ENCODE assay signal across 8 mouse cellular contexts in genomic region chr8:103825289-103825688, GRCm38 (mm10).
A peak's percentile ranks its signal among the peaks of the same experiment; 100 is the strongest.
DNase-seq lines count a peak whose midpoint lies in the region; ATAC-seq lines count a peak whose summit lies in the region.
"Had no signal": no experiment of that assay in that cellular context is flagged by ENCODE, and none has a peak within 500 bp of the region (broad histone marks: within the 10 kb centered on the region; RNA-seq: fewer than 3 reads in every experiment).

No protein-coding gene starts in this region.

- no peak overlapping the region for H3K4me3 ChIP-seq in heart, embryonic 13.5 days
- H3K4me3 ChIP-seq in limb, embryonic 13.5 days: no peak overlapping the region
- H3K4me3 ChIP-seq in midbrain, embryonic 11.5 days (ENCODE audit: low read depth, low read length): no peak overlapping the region
- H3K4me3 ChIP-seq: erythroblast, embryonic 14.5 days had no signal

- no peak for ATAC-seq in heart, embryonic 13.5 days (ENCODE audit: extremely low read depth, insufficient number of reproducible peaks, low FRiP score, low TSS enrichment)
- ATAC-seq in limb, embryonic 13.5 days (ENCODE audit: low FRiP score, low read depth): peak; percentile 84
- ATAC-seq in midbrain, embryonic 11.5 days (ENCODE audit: low FRiP score): no peak

- 0 out of 2 replicates have a peak overlapping the region, but pooled peaks have one; percentile 9 for H3K27ac ChIP-seq in heart, embryonic 13.5 days (replicated peaks)
- peak overlapping the region; percentile 52; the same call in 1 of the 2 replicates for H3K27ac ChIP-seq in limb, embryonic 13.5 days
- H3K27ac ChIP-seq in midbrain, embryonic 11.5 days (ENCODE audit: low read depth, low read length): no peak overlapping the region

- no peak overlapping the region for H3K9ac ChIP-seq in heart, embryonic 13.5 days
- H3K9ac ChIP-seq in limb, embryonic 13.5 days: no peak overlapping the region
- H3K9ac ChIP-seq in midbrain, embryonic 11.5 days (ENCODE audit: low read length): no peak overlapping the region

- H3K36me3 ChIP-seq in heart, embryonic 13.5 days: no peaks in the 10 kb centered on the region
- H3K36me3 ChIP-seq in limb, embryonic 13.5 days: no peaks in the 10 kb centered on the region
- no peaks in the 10 kb centered on the region for H3K36me3 ChIP-seq in midbrain, embryonic 11.5 days (ENCODE audit: control insufficient read depth, insufficient read depth, low read length)

- no peaks in the 10 kb centered on the region for H3K27me3 ChIP-seq in heart, embryonic 13.5 days (replicated peaks)
- no peaks in the 10 kb centered on the region for H3K27me3 ChIP-seq in limb, embryonic 13.5 days
- H3K27me3 ChIP-seq in midbrain, embryonic 11.5 days (ENCODE audit: control insufficient read depth, insufficient read depth, low read length): no peaks in the 10 kb centered on the region

- H3K9me3 ChIP-seq in heart, embryonic 13.5 days: no peaks in the 10 kb centered on the region
- no peaks in the 10 kb centered on the region for H3K9me3 ChIP-seq in limb, embryonic 13.5 days
- no peaks in the 10 kb centered on the region for H3K9me3 ChIP-seq in midbrain, embryonic 11.5 days (ENCODE audit: control insufficient read depth, low read length)

- WGBS in heart, embryonic 13.5 days: 42% methylated on average over 3 of the region's 3 CpGs
- WGBS in limb, embryonic 13.5 days: 31% methylated on average over 3 of the region's 3 CpGs
- WGBS in midbrain, embryonic 11.5 days: 74% methylated on average over 3 of the region's 3 CpGs

- H3K4me2 ChIP-seq in heart, embryonic 13.5 days: no peak overlapping the region
- no peak overlapping the region for H3K4me2 ChIP-seq in limb, embryonic 13.5 days (replicated peaks)
- H3K4me2 ChIP-seq in midbrain, embryonic 11.5 days: no peak overlapping the region

- peak; percentile 11 to 58 for DNase-seq in urinary bladder, adult 18-20 months (ENCODE audit: low spot score in 2 of 2)
- DNase-seq in urinary bladder, postnatal 10 days (ENCODE audit: low spot score): no peak
- DNase-seq in right cerebral cortex, adult 18-20 months: no peak
- no peak for DNase-seq in midbrain, embryonic 11.5 days (ENCODE audit: low spot score, missing footprints)
- no peak for DNase-seq in right cerebral cortex, postnatal 14 days

- H3K4me1 ChIP-seq in heart, embryonic 13.5 days: peaks cover 11% of the 10 kb centered on the region
- H3K4me1 ChIP-seq in limb, embryonic 13.5 days: peaks cover 21% of the 10 kb centered on the region
- H3K4me1 ChIP-seq in midbrain, embryonic 11.5 days (ENCODE audit: control insufficient read depth, insufficient read depth, low read length): 0 out of 2 replicates have a peak, but pooled peaks cover 3% of the 10 kb centered on the region

Comparison
In these comparisons a context has a peak if more than half of its experiments do, and no peak if none do; other contexts are left out.
1. DNase-seq: peak in urinary bladder, adult 18-20 months (2 of 2); none in urinary bladder, postnatal 10 days (single experiment), right cerebral cortex, adult 18-20 months (single experiment), midbrain, embryonic 11.5 days (single experiment) and right cerebral cortex, postnatal 14 days (single experiment).